Mouse (Mus musculus): ENCODE data around the gene Cacna1s. TPM values are rescaled to one million over a fixed set of nuclear protein-coding genes. Genes with fewer than 3 reads are reported as not detected.

Gene Cacna1s
- polyA plus RNA-seq, 1 experiment from 2014 or later: 0.39 TPM

- no peak for ATAC-seq
- Histone ChIP-seq H3K36me3 (ENCODE audit: control insufficient read depth, insufficient read depth, low read length) (no peaks in the 10 kb centered on the region), H3K4me1 (ENCODE audit: control insufficient read depth, insufficient read depth, low read length) (peaks cover 14% of the 10 kb centered on the region), H3K9me3 (replicated peaks; ENCODE audit: control insufficient read depth, low read length, poor library complexity, severe bottlenecking) (no peaks in the 10 kb centered on the region), H3K4me3 (ENCODE audit: low read depth, low read length) (no peak overlapping the region), H3K9ac (ENCODE audit: low read depth, low read length) (no peak overlapping the region), H3K4me2 (ENCODE audit: low read length) (no peak overlapping the region), H3K27ac (ENCODE audit: low read length) (no peak overlapping the region), H3K27me3 (ENCODE audit: control insufficient read depth, insufficient read depth, low read depth, low read length) (no peaks in the 10 kb centered on the region)
- WGBS: 45% methylated on average over 4 of the region's 4 CpGs
Measured at GRCm38 (mm10) chr1:136128944-136129589, 76.5 kb downstream of the Cacna1s start.

- no peak for ATAC-seq
- Histone ChIP-seq H3K4me2 (ENCODE audit: low read length) (peak overlapping the region; percentile 87), H3K27ac (ENCODE audit: low read length) (peak overlapping the region; percentile 96), H3K36me3 (ENCODE audit: control insufficient read depth, insufficient read depth, low read length) (no peaks in the 10 kb centered on the region), H3K9me3 (replicated peaks; ENCODE audit: control insufficient read depth, low read length, poor library complexity, severe bottlenecking) (no peaks in the 10 kb centered on the region), H3K4me3 (ENCODE audit: low read depth, low read length) (peak overlapping the region; percentile 85), H3K27me3 (ENCODE audit: control insufficient read depth, insufficient read depth, low read depth, low read length) (no peaks in the 10 kb centered on the region), H3K9ac (ENCODE audit: low read depth, low read length) (no peak overlapping the region), H3K4me1 (ENCODE audit: control insufficient read depth, insufficient read depth, low read length) (peaks cover 24% of the 10 kb centered on the region)
- WGBS: 45% methylated on average over 3 of the region's 3 CpGs
Measured at GRCm38 (mm10) chr1:136130107-136130506, 77.6 kb downstream of the Cacna1s start.

GRCm38 (mm10) chr1:136130951-136131558 lies 78.5 kb downstream of the Cacna1s start, which contains the start of gene Kif21b:
Gene Kif21b, plus strand, starts transcription at chr1:136131389.
- Histone ChIP-seq H3K9me3 (replicated peaks; ENCODE audit: control insufficient read depth, low read length, poor library complexity, severe bottlenecking) (no peaks in the 10 kb centered on the region), H3K27me3 (ENCODE audit: control insufficient read depth, insufficient read depth, low read depth, low read length) (no peaks in the 10 kb centered on the region), H3K4me1 (ENCODE audit: control insufficient read depth, insufficient read depth, low read length) (peaks cover 34% of the 10 kb centered on the region), H3K36me3 (ENCODE audit: control insufficient read depth, insufficient read depth, low read length) (no peaks in the 10 kb centered on the region), H3K4me3 (ENCODE audit: low read depth, low read length) (peak within 1 kb of the TSS; percentile 85), H3K9ac (ENCODE audit: low read depth, low read length) (peak within 1 kb of the TSS; percentile 98), H3K4me2 (ENCODE audit: low read length) (peak within 1 kb of the TSS; percentile 87), H3K27ac (ENCODE audit: low read length) (peak within 1 kb of the TSS; percentile 96)
- ATAC-seq: peak; percentile 90
- whole genome bisulfite sequencing: 1% methylated on average over 39 of the region's 42 CpGs

DNA sequence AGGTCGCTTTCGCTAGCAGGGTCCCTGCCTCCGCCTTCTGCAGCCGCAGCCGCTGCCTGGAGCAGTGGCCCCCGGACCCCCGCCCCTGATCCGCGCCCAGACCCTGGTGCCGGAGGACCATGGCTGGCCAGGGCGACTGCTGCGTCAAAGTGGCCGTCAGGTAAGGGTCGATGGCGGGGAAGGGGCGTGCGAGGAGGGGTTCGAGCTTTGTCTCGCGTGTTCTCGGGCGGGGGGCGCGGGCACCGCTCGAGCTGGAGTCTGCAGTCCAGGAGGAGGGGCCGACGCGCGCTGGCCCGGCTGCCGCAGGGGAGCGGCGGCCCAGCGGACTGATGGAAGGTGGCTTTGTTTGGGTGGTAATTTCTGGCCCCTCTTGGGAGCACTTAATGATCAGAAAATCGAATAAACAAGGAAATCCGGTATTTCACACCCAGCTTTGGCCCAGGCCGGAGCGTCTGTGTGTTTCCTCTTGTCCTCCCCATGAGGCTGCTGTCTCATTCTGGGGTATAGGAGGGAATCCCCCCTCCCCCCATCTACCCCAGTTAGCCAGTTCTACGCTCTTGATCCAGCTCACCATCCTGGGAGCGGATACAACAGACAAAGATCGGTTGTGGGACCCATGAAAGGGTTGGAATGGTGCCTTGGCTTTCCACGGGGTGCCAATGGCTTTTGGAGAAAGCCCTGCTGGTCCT lies 79.2 kb downstream of the Cacna1s start:
- Histone ChIP-seq H3K36me3 (ENCODE audit: control insufficient read depth, insufficient read depth, low read length) (no peaks in the 10 kb centered on the region), H3K4me3 (ENCODE audit: low read depth, low read length) (peak overlapping the region; percentile 85), H3K27me3 (ENCODE audit: control insufficient read depth, insufficient read depth, low read depth, low read length) (no peaks in the 10 kb centered on the region), H3K27ac (ENCODE audit: low read length) (peak overlapping the region; percentile 96), H3K9ac (ENCODE audit: low read depth, low read length) (peak overlapping the region; percentile 98), H3K9me3 (replicated peaks; ENCODE audit: control insufficient read depth, low read length, poor library complexity, severe bottlenecking) (no peaks in the 10 kb centered on the region), H3K4me1 (ENCODE audit: control insufficient read depth, insufficient read depth, low read length) (peaks cover 41% of the 10 kb centered on the region), H3K4me2 (ENCODE audit: low read length) (peak overlapping the region; percentile 87)
- WGBS: under 1% methylated on average over 39 of the region's 43 CpGs
- peak; percentile 63 for ATAC-seq

GRCm38 (mm10) chr1:136132386-136133201 lies 80.0 kb downstream of the Cacna1s start:
- peak overlapping the region; percentile 96 for H3K27ac ChIP-seq (ENCODE audit: low read length)
- peak overlapping the region; percentile 87 for H3K4me2 ChIP-seq (ENCODE audit: low read length)
- H3K4me3 ChIP-seq (ENCODE audit: low read depth, low read length): peak overlapping the region; percentile 85
- H3K27me3 ChIP-seq (ENCODE audit: control insufficient read depth, insufficient read depth, low read depth, low read length): no peaks in the 10 kb centered on the region
- H3K9me3 ChIP-seq (replicated peaks; ENCODE audit: control insufficient read depth, low read length, poor library complexity, severe bottlenecking): no peaks in the 10 kb centered on the region
- whole genome bisulfite sequencing: 11% methylated on average over 10 of the region's 10 CpGs
- no peaks in the 10 kb centered on the region for H3K36me3 ChIP-seq (ENCODE audit: control insufficient read depth, insufficient read depth, low read length)
- H3K9ac ChIP-seq (ENCODE audit: low read depth, low read length): peak overlapping the region; percentile 98
- ATAC-seq: peak; percentile 22; the same call in 1 of the 2 replicates
- H3K4me1 ChIP-seq (ENCODE audit: control insufficient read depth, insufficient read depth, low read length): peaks cover 49% of the 10 kb centered on the region

- no peaks in the 10 kb centered on the region for H3K9me3 ChIP-seq (replicated peaks; ENCODE audit: control insufficient read depth, low read length, poor library complexity, severe bottlenecking)
- no peak for ATAC-seq
- H3K4me1 ChIP-seq (ENCODE audit: control insufficient read depth, insufficient read depth, low read length): peaks cover 60% of the 10 kb centered on the region
- WGBS: 28% methylated on average over 13 of the region's 13 CpGs
- peak overlapping the region; percentile 98 for H3K9ac ChIP-seq (ENCODE audit: low read depth, low read length)
- peak overlapping the region; percentile 96 for H3K27ac ChIP-seq (ENCODE audit: low read length)
- H3K4me3 ChIP-seq (ENCODE audit: low read depth, low read length): peak overlapping the region; percentile 85
- no peaks in the 10 kb centered on the region for H3K36me3 ChIP-seq (ENCODE audit: control insufficient read depth, insufficient read depth, low read length)
- peak overlapping the region; percentile 87 for H3K4me2 ChIP-seq (ENCODE audit: low read length)
- H3K27me3 ChIP-seq (ENCODE audit: control insufficient read depth, insufficient read depth, low read depth, low read length): no peaks in the 10 kb centered on the region
Measured at GRCm38 (mm10) chr1:136133570-136134240, 81.2 kb downstream of the Cacna1s start.

- Histone ChIP-seq H3K9ac (ENCODE audit: low read depth, low read length) (peak overlapping the region; percentile 98), H3K4me3 (ENCODE audit: low read depth, low read length) (peak overlapping the region; percentile 85; the same call in 1 of the 2 replicates), H3K4me1 (ENCODE audit: control insufficient read depth, insufficient read depth, low read length) (peaks cover 69% of the 10 kb centered on the region), H3K27ac (ENCODE audit: low read length) (no peak overlapping the region), H3K9me3 (replicated peaks; ENCODE audit: control insufficient read depth, low read length, poor library complexity, severe bottlenecking) (no peaks in the 10 kb centered on the region), H3K4me2 (ENCODE audit: low read length) (peak overlapping the region; percentile 87), H3K36me3 (ENCODE audit: control insufficient read depth, insufficient read depth, low read length) (no peaks in the 10 kb centered on the region), H3K27me3 (ENCODE audit: control insufficient read depth, insufficient read depth, low read depth, low read length) (no peaks in the 10 kb centered on the region)
- ATAC-seq: no peak
- 76% methylated on average over 2 of the region's 2 CpGs for WGBS
Measured at GRCm38 (mm10) chr1:136134547-136134946, 82.0 kb downstream of the Cacna1s start.

DNA sequence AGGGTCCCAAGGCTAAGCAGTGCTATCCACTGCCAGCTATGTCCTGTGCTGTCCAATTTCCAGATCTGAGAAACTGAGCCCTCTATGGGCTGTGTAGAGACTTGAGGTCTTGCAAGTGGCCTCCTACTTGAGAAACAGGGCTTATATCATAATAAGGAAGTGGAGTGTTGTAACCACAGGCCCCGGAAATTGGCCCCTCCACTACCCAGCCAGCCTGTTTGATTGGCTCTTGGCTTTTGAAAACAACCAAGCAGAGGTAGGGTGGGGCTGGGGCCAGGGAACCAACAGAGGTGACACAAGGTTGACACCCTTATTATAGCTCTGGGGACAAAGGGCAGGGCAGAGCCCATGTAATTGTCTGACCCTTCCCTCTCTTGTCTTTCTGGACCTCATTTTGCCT lies 82.5 kb downstream of the Cacna1s start:
- Histone ChIP-seq H3K4me1 (ENCODE audit: control insufficient read depth, insufficient read depth, low read length) (peaks cover 72% of the 10 kb centered on the region), H3K9me3 (replicated peaks; ENCODE audit: control insufficient read depth, low read length, poor library complexity, severe bottlenecking) (no peaks in the 10 kb centered on the region), H3K4me3 (ENCODE audit: low read depth, low read length) (no peak overlapping the region), H3K27me3 (ENCODE audit: control insufficient read depth, insufficient read depth, low read depth, low read length) (no peaks in the 10 kb centered on the region), H3K9ac (ENCODE audit: low read depth, low read length) (no peak overlapping the region), H3K4me2 (ENCODE audit: low read length) (peak overlapping the region; percentile 87; the same call in 1 of the 2 replicates), H3K36me3 (ENCODE audit: control insufficient read depth, insufficient read depth, low read length) (no peaks in the 10 kb centered on the region), H3K27ac (ENCODE audit: low read length) (no peak overlapping the region)
- WGBS: 47% methylated on average over 1 of the region's 1 CpGs
- no peak for ATAC-seq

Data from midbrain, embryonic 16.5 days (tissue).